Mouse (Mus musculus) cerebellum, adult 8-10 months (tissue): Measurements from ENCODE around the gene Ankrd63.

Source experiments
- DNase-seq: peaks from one replicate; pipeline ENCODE4 v3.0.0; 2022

The Ankrd63 gene

GRCm38 (mm10) chr2:118725511-118725910, 21.7 kb upstream of the Ankrd63 start:
- no peak for DNase-seq

GRCm38 (mm10) chr2:118723693-118724486, 20.1 kb upstream of the Ankrd63 start:
- DNase-seq = no peak

GRCm38 (mm10) chr2:118716677-118717076, 12.9 kb upstream of the Ankrd63 start:
- DNase-seq = no peak

- DNase-seq = no peak
Observed at GRCm38 (mm10) chr2:118714230-118714629, 10.5 kb upstream of the Ankrd63 start.

GRCm38 (mm10) chr2:118713631-118714030, 9.9 kb upstream of the Ankrd63 start:
- no peak for DNase-seq

- DNase-seq = no peak
Observed at GRCm38 (mm10) chr2:118711038-118711494, 7.3 kb upstream of the Ankrd63 start.

GRCm38 (mm10) chr2:118709655-118710221, 6.0 kb upstream of the Ankrd63 start:
- DNase-seq = no peak

GRCm38 (mm10) chr2:118708472-118708871, 4.7 kb upstream of the Ankrd63 start:
- no peak for DNase-seq

GRCm38 (mm10) chr2:118706436-118706835, 2.7 kb upstream of the Ankrd63 start:
- no peak for DNase-seq

- DNase-seq = no peak
Observed at GRCm38 (mm10) chr2:118702883-118703761, 641 bp downstream of the Ankrd63 start.

- DNase-seq = no peak
Observed at GRCm38 (mm10) chr2:118701971-118702882, 1.5 kb downstream of the Ankrd63 start.

- no peak for DNase-seq
Observed at GRCm38 (mm10) chr2:118701161-118701560, 2.6 kb downstream of the Ankrd63 start.

- peak; percentile 70 for DNase-seq
Observed at GRCm38 (mm10) chr2:118700179-118701062, 3.3 kb downstream of the Ankrd63 start.

GRCm38 (mm10) chr2:118697955-118698354, 5.8 kb downstream of the Ankrd63 start:
- no peak for DNase-seq

- DNase-seq = no peak
Observed at GRCm38 (mm10) chr2:118697311-118697877, 6.4 kb downstream of the Ankrd63 start.

- no peak for DNase-seq
Observed at GRCm38 (mm10) chr2:118696451-118697308, 7.1 kb downstream of the Ankrd63 start.

- DNase-seq = peak; percentile 59
Observed at GRCm38 (mm10) chr2:118695677-118696232, 8.0 kb downstream of the Ankrd63 start.

GRCm38 (mm10) chr2:118693370-118693966, 10.3 kb downstream of the Ankrd63 start:
- DNase-seq = no peak

- DNase-seq = no peak
Observed at GRCm38 (mm10) chr2:118689875-118690274, 13.9 kb downstream of the Ankrd63 start.
